Mouse (Mus musculus): Measurements from ENCODE around the gene Ces1b. TPM values are rescaled to one million over a fixed set of nuclear protein-coding genes. Genes with fewer than 3 reads are reported as not detected.

The Ces1b gene
- polyA plus RNA-seq, 1 experiment from 2014 or later, result not detected

Other genes with a start within 250 kb of the Ces1b start
- gene Lpcat2, start 224.7 kb downstream of the Ces1b start, polyA plus RNA-seq (2014; fragmentation: Nextera tagmentation; extraction: Ambion mirVana), result 4.7 and 4.8 TPM in 2 replicates
- 0.28 TPM in 1 of 2 replicates, not detected in the other for gene Capns2, start 178.6 kb downstream of the Ces1b start, polyA plus RNA-seq (2014; fragmentation: Nextera tagmentation; extraction: Ambion mirVana)
- gene Slc6a2, start 119.9 kb downstream of the Ces1b start, polyA plus RNA-seq (2014; fragmentation: Nextera tagmentation; extraction: Ambion mirVana), result 0.06 and 0.18 TPM in 2 replicates
- not detected in 2 replicates for gene Ces1a, start 31.8 kb downstream of the Ces1b start, polyA plus RNA-seq (2014; fragmentation: Nextera tagmentation; extraction: Ambion mirVana)
- not detected in 2 replicates for gene Ces1c, start 51.3 kb upstream of the Ces1b start, polyA plus RNA-seq (2014; fragmentation: Nextera tagmentation; extraction: Ambion mirVana)
- 1.2 TPM in 2 replicates for gene Ces1d, start 117.8 kb upstream of the Ces1b start, polyA plus RNA-seq (2014; fragmentation: Nextera tagmentation; extraction: Ambion mirVana)
- gene Ces1e, start 149.6 kb upstream of the Ces1b start, polyA plus RNA-seq (2014; fragmentation: Nextera tagmentation; extraction: Ambion mirVana), result not detected in 2 replicates
- not detected in 2 replicates for gene Ces1f, start 199.7 kb upstream of the Ces1b start, polyA plus RNA-seq (2014; fragmentation: Nextera tagmentation; extraction: Ambion mirVana)

Data from embryonic facial prominence, embryonic 11.5 days (tissue).